Mouse (Mus musculus) heart, adult 18-20 months (tissue): Measurements from ENCODE around the gene Tbrg4. TPM values are rescaled to one million over a fixed set of nuclear protein-coding genes. Genes with fewer than 3 reads are reported as not detected.
A peak's percentile ranks its signal among the peaks of the same experiment; 100 is the strongest.

Source experiments
- DNase-seq, 2 experiments: peaks; one replicate each; pipeline ENCODE4 v3.0.0; 2021 to 2022; ENCODE audit warnings: mixed read lengths in 1 of 2
- total RNA-seq, 2 experiments: library from RNA; stranded (reverse); gene quantifications; 2 replicates each; pipeline ENCODE4 v1.2.3; 2021

The Tbrg4 gene
- total RNA-seq, 2 experiments from 2014 or later = 103 to 107 TPM

DNA sequence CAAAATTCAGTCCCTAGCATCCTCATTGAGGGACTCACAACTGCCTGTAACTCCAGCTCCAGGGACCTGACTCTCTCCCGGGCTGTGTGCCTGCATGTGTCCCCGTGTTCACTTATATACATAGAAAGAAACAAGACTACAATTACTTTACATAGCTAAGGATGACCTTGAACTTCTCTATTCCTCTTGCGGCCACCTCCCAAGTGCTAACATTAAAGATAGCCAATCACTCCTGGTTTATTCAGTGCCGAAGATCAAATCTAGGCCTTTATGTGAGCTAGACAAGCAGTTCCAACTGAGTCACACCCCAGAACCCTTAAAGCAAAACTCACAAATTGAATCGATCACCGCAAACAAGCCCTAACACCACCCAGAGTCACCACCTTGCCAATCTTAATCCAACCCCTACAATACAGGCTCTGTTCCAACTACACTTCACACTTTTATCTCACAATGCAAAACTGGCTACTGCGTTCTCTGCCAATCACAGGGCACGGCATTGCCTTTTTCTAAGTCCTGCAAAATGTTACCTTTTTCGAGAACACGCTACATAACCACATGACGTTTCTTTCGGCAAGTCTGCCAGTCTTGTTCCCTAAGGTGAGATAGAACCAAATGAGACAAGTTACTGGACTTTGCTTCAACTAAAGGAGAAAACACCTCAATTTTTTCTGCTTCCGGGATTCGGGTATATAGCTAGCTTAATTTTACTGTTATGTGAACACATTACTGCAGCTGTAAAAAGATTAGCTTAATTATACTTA is 1.1 kb downstream of the Tbrg4 start:
- peak in 1 of 2 experiments; percentile 24 for DNase-seq

DNA sequence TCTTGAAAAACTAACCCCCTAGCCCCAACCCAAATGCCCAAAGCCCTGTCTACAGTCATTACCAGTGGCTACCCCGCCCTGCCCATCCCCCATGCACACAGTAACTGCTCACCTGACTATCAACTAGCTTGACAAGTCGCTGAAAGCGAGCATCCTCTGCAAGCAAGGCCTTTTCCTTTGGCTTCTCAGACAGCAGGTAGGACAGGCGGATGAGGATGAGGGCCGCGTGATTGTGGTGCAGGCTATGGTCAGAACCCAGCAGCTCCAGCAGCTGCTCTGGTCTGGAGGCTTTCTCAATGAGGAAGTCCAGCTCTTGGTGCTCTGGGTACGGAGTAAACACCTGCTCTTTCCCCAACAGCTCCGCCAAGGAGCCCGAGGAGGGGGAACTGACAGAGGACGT is 2.2 kb downstream of the Tbrg4 start:
- no peak for DNase-seq

DNA sequence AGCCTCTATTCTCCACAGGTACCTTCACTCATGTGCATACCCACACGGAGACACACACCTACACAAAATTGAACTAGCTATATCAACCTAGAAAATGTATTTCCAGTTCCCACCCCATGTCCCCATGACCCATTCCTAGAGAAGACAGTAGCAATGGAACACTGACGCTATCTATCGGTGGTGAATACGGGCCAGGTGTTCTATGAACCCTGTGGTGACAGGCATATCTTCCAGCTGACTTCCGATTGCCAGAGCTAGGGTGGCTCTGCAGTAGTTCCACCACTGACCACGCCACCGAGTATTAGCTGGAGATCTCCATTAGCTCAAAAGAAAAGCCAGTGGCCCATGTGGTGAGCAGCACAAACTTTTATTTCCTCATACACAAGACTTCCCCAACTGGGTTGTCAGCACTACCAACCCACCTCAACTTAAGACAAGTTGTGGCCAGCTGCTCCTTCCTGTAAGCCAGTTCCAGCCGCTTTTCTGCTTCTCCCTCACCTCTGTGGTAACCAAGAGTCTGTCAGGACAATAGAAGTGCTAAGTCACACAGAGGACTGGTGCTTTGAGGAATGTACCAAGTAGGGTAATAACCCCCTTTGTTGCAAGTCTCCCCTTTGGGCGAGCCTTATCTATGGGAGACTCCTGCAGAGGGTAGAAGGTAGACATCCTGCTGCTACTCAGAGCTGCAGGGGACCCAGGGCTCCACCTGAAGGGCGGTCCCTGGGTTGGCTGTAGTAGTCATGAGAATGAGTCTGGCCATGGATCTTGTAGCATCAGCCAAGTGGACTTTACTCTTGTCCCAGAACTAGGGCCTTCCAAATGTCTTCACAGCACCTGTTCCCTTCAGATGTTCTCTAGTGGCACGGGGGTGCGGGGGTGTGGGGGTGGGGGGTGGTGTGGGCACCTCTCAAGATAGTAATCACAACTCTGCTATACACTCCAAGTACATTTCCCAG is 10.3 kb downstream of the Tbrg4 start:
- no peak for DNase-seq

DNA sequence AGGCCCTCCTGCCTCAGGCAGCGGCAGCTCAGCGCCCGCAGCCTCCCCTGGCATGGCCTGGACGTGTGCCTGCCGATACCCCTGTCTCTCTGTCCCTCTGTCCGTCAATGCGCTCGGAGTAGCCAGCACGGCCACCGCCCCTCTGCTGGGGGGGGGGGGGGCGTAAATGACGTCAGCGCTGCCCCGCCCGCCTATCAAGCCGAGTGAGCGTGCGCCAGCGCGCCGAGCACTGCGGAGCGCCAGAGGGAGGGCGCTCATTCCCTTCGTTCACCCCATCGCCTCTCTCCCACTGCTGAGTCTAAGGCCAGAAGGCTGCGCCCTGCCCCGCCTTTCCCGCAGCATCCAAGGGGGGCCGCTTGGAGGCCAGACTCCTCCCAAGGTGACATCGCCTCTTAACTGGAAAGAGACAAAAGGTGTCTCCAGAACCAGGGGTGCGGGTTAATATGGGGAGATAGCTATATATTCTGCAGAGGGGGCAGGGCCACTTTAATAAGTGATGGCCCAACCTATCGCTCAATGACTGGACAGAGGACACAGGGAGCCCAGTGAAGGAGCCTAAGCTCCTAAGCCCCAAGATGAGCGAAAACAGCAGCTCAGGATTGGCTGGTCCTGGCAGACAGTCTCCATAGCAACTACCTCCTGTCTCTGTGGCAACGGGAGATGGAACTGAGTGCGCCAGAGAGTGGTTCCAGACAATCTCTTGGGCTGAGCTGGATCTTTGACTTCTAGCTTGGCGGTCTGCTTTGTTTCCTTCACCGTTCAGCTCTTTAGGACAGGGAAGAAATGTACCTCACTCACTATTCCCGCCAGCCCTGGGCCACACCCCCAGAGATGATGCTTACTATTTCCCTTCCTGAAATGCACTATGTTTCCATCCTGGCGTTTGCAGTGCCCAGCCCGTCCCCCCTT is 20.1 kb downstream of the Tbrg4 start, which contains the start of gene Nacad:
Nacad (minus strand) TSS at position 563 of the 909 bp plus-strand sequence.
- no peak for DNase-seq

DNA sequence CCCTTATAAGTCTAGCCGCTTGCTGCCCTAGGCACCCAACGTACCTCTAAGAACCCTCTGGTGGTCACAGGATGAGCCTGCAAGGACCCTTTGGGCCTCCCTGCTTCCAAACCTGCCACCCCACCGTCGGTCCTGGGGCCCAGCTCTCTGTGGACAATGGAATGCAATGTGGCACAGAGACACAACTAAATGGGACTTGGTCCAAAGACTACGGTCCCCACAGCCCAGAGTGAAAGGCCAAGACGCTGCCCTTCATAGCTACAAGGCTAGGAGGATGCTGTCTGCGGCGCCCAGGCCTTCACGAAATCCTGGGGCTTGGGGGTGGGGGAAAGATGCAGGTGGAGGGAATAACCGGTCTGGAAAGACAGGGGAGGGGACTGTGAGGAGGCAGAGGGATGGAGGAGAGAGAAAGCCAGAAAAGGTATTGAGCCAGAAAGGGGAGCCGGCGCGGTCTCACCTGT is 20.8 kb downstream of the Tbrg4 start:
- DNase-seq = no peak

DNA sequence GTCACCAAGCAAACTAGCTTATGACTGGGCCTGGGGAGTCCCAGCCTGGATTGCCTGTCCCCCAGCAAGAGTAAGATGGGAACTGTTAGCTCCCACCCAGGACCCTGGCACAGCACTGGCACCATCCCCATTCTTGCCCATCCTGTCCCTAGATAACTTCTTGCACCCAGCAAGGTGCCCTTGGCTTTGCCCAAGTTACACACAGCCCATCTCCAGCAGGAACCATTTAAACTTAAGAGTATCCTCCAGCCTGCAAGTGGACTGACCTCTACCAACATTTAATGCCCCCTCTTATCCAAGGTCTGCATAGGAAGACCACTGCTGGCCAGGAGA is 21.3 kb downstream of the Tbrg4 start:
- DNase-seq = no peak

DNA sequence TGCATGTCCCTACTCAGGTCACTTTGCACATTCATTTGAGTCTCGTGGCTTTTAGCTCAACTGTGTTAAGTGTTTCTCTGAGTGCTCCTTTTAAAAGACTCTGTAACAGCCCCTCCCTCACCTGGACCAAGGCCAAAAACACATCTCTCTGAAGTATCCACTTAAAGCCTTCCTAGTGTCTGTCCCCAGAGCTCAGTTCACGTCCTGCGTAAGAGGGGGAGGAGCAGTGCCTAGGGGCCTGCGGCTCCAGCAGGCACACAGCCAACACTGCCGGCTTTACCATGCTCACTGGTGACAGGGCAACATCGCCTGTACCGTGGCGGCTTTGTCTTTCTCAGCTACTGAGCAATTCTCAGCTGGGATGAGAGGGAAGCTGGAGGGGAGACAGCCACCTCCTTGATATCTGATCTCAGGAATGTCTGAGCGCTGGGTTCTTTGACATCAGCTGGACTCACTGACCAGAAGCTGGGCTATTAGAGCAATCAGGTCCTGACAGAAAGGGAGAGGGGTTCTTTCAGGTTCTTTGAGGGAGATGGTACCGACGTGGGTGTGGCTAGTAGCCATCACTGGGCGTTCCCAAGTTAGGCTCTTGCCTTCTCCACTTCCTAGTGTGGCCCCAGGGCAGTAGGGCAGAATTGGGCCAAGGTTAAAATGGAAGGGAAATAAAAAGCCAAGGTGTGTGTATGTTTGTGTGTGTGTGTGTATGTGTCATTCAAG is 21.8 kb downstream of the Tbrg4 start:
- peak in 1 of 2 experiments; percentile 51 for DNase-seq

DNA sequence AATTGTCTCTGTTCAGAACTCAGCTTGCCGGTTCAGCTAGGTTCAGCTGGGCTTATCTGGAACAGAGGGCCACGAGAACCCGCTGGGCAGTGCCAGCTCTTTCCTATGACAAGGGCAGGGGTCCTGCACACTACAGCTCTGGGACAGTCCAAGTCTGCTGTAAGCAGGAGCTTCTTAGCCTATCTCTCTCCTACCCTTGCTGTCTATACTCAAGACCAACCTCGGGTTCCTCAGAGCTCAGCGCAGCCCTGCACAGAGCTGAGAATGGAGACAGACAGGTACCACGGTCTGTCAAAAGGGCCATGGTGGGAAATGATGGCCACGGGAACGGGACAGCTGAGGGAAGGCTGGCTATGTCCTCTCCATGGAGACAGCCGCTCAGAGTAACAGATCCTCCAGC is 22.6 kb downstream of the Tbrg4 start:
- DNase-seq = no peak

DNA sequence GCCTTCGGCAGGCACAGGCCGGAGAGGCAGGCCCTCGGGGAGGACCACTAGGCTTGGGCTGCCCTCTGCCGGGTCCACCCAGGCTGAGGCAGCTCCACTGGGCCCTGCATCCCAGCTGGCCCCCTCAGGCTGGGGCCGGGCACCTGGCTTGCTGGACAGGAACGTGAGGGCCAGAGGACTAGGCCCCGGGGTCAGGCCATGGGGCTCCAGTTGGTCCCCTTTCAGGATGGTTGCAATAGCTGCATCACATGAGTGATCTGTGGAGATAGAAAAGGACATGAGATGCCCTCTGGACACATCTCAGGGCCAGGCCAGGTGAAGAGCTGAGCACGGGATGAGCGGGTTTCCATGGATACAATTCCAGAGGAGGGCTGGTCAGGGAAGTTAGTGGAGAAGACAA is 23.2 kb downstream of the Tbrg4 start:
- DNase-seq = no peak

DNA sequence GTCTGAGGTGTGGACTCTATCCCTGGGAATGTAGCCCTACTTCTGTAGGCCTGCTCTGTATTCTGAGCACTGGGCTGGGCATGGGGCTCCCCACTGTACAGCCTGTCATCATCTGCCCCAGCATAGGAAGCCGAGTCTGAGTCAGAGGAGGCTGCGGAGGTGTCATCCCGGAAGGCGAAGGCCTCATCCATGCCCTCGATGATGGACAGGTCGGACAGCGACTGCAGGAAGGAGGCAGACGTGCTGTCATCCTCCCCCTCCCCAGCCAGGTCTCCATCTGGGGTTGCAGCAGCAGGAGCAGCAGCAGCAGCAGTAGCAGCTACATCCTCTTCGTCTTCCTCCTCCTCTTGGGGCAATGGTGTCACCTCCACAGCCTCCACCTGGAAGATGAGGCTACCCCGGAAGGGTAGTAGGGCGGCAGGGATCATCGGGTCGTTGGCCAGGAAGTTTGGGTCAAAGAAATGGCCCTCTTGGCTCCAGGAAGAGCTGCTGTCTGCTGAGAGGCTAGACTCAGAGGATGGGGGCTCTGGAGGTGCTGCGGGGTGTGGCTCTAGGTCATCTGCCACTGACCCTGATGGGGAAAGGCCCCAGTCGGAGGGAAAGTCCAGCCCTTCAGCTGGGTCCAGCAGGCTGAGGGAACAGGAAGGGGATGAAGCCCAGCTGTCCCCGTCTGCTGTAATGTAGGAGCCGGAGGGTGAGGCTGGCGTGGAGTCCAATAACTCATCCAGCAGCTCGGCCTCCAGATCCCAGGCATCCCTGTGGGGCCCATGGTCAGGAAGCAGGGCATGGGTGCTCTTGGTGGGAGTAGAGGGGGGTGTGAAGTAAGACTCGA is 24.0 kb downstream of the Tbrg4 start:
- no peak for DNase-seq

DNA sequence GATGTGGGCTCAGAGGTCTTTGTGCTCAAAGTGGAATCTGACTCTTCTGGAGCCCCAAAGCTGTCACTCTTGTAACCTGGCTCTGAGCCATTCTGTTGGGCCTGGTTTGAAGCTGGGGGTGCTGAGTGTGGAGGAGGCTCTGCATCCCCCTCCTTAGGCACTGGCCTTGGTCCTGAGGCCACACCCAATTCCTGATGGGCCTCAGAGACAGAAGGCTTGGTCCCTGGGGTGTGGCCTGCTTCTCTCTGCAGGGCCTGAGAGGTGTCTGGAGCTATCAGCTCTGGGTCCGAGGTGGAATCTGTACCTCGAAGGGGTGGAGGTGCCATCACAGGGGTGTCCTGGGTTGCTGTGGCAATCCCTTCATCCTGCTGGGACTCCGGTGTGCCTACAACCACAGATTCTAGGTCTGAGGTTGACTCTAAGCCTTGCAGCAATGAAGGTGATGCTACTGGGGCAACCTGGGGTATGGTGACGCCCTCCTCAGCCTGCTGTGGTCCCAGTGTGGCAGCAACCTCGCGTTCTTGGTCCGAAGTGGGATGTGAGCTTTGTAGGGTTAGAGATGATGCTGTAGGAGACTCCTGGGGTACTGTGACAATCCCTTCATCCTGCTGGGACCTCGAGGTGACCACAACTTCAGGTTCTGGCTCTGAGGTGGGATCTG is 25.5 kb downstream of the Tbrg4 start:
- no peak for DNase-seq

DNA sequence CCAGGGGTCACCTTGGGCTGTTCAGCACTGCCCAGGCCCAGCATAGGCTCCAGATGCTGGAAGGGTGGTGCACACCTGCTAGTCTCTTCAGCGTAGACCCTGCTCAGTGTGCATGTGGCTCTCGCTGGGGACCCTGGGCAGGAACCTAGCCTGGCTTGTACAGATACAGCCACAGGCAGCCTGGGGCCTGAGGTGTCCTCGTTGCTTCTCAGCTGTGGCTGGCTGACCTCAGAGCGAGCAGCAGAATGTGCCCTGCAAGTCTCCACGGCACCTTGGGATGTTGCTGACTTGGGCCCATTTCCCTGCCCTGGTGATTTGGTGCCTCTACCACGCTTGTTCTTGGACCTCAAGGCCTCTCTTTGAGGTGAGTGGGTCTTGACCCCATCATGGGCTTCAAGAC is 26.0 kb downstream of the Tbrg4 start:
- DNase-seq = no peak

DNA sequence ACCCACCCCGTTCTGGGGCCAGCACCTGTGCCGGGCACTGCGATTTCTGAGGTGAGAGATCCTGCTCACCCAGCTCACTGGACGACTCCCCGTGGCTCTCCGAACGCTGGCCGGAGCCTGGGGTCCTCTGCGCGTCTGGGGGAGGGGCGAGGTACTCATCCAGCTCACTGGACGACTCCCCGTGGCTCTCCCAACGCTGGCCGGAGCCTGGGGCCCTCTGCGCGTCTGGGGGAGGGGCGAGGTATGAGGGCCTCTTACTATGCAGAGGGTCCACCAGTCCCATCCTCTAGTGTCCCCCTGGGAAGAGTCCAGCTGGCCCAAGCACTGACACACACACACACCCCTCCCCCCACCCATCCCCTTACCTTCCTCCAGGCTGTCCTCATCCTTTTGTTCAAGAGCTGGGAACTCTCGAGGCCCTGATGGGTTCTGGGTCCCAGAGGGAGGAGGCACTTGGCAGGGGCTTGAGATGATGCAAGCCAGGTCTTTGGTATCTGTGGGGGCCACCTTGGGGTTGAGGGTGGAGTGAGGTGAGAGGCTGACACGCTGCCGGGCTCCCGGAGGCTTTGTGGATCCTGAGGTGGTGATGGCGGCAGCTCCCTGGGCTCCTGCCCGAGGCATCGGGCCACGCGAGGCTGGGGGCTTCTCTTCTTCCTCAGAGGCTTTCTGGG is 26.7 kb downstream of the Tbrg4 start:
- no peak for DNase-seq

DNA sequence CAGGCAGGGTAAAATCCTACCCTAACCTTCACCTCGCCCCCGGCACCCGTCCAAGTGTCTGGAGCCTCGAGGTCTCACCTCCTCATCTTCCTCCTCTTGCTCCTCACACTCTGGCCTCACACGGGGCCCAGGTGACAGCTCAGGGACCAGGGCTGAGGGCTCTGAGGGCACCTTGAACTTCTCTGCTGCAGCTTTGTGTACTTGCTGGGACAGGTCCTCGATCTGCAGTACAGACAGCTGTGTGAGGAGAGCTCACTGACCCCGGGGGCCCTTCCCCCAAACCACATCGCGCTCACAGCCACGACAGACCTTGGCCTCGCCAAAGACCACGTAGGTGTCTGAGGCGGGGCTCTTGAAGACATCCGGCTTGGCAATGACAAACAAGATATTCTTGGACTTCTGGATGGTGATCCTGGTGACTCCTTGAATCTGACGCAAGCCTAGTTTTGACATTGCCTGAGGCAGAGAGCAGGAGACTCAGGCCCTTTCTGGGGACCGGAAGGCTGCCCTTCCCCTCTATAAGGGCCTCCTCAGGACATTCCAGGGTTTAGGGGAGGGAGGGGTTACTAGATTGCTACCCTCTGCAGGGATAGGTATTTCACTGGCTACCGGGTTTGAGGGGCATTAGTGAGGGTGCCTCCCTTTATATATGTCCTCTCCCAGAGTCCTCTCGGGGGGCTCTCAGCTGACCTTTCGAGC is 27.5 kb downstream of the Tbrg4 start:
- no peak for DNase-seq

DNA sequence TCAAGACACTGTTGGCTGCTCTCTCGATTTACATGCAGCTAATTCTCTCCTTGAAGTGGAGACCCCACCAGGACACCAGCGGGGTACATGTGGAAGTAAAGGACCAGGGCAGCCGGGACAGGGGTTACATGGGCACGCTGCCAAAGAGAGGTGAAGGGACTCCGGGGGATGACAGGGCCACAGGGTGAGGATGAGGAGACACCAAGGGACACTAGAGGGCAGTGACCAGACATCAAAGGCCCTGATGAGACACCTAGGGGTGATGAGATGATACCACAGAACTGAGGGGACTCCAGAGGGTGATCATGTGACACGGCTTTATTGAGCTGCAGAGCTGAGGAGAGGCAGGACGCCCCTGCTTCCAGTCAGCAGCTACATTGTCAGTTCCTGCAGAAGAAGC is 28.3 kb downstream of the Tbrg4 start:
- DNase-seq = no peak

DNA sequence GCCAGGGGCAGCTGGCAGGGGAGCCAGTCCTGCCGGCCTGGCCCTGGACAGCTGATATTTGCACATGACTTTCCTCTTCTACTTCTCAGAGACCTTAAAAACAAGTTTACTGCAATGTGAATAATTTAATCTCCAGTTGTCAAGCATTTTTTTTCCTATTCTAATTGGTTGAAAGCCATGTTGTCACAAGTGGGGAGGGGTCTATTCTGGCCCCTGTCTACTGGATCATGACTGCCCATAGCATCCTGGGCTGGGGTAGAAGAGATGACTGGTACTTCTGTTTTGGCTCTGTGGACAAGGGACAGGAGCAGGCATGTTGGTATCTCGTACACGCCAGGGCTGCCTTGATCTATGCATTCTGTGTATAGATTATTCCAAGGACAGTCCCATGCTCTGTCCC is 29.3 kb downstream of the Tbrg4 start:
- DNase-seq = no peak

DNA sequence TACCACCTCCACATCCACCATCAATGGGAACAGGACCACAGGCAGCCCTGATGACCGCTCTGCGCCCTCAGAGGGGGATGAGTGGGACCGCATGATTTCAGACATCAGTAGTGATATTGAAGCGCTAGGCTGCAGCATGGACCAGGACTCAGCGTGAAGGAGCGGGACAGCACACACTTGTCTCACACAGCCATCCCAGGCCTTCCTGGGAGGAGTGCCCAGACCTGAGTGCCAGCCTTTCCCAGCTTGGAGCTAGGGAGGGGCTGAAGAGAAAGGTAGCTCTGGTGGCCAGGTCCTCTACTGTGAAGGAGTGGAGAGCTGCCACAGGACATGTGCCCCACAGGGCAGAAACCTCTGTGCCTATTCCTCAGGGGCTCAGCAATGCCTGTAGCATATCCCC is 29.7 kb downstream of the Tbrg4 start:
- no peak for DNase-seq

DNA sequence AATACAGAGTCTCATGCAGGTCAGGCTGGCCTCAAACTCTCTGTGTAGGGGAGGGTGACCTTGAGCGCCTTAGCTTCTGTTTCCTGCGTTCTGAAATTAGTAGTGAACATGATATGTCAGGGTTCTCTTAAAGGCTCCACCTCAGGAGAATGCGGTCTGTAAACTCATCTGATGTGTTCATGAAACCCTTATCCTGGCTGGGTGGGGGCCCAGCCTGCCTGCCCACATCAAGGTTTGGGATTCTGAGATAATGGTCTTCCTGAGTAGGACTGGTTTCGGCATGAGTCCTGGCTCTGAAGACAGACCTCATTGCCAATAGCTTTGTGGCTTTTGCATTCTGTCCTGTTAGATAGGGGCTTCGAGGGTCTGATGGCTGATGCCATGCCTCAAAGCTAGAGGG is 30.5 kb downstream of the Tbrg4 start:
- DNase-seq = no peak

DNA sequence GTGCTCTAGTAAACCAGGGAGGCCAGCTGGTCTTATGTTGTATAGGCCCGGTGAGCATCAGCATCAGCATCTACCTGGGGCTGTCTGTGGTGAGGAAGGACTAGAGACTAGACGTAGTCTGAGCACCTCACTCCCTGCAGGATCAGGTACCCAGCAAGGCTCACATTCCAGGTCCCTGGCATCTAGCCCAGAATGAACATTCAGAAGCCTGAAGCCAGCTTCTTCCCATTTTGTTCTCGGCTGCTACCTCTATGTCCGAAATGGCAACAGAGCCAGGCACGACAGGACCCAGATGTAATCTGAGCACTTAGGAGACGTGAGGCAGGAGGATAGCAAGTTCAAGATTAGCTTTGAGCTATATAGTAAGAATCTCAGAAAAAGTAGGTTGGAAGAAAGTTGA is 31.0 kb downstream of the Tbrg4 start:
- DNase-seq = no peak
